Mouse (Mus musculus) thymus, postnatal 14 days (tissue): Measurements from ENCODE around the gene Myocos.

ENCODE experiments used
- DNase-seq: peaks from one replicate; pipeline ENCODE4 v3.0.0; 2021

Myocos gene

GRCm38 (mm10) chr1:162611191-162611590 is 46.8 kb downstream of the Myocos start:
- no peak for DNase-seq

GRCm38 (mm10) chr1:162609633-162610250 is 48.3 kb downstream of the Myocos start:
- DNase-seq, result no peak

- DNase-seq, result no peak
These were observed 49.9 kb downstream of the Myocos start for GRCm38 (mm10) chr1:162608127-162608526.

GRCm38 (mm10) chr1:162601288-162601687 is 56.7 kb downstream of the Myocos start:
- DNase-seq, result no peak

GRCm38 (mm10) chr1:162599617-162600016 is 58.4 kb downstream of the Myocos start:
- DNase-seq, result no peak

GRCm38 (mm10) chr1:162597379-162598102 is 60.5 kb downstream of the Myocos start:
- no peak for DNase-seq
